Mouse (Mus musculus) stomach, postnatal 0 days (tissue): Measurements from ENCODE around the gene Tshz2.

Experiments
- CTCF ChIP-seq: IDR thresholded peaks from 2 replicates; pipeline ENCODE4 v1.5.1; 2016; ENCODE audit warnings: antibody characterized with exemption, low read depth, mild to moderate bottlenecking, moderate library complexity
- EP300 ChIP-seq: optimal IDR thresholded peaks from 2 replicates; pipeline ENCODE3; 2016; ENCODE audit warnings: antibody characterized with exemption

GRCm38 (mm10) chr2:169787906-169788305 is 155.1 kb downstream of the Tshz2 start:
- no peak for TF ChIP-seq CTCF
- TF ChIP-seq EP300, result no peak
